ENCODE assay signal across 8 mouse cellular contexts in the genomic region with DNA sequence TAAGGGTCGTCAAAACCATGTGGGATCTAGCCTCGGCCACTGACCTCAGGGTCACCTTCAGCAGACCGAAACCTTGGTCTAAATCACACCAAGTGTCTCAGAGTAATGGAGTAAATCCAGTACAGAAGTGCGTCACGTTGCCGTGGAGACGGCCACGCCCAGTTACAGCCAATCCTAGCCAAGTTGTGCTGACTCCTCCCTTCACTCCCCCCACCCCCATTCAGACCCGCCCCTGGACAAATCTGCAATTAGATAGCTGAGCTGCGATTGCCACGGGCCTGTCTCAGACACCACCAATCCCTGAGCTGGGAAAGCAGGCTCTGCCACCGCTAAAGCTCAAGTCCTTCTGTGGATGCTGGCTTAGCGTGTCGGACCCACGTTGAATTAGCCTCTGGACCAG. TPM values are rescaled to one million over a fixed set of nuclear protein-coding genes. Genes with fewer than 3 reads are reported as not detected.
DNase-seq lines count a peak whose midpoint lies in the region; ATAC-seq lines count a peak whose summit lies in the region.

Gene Ankmy1 (minus strand): TSS at position 121 of the 400 bp plus-strand sequence.

- no peak within 1 kb of the TSS for H3K27ac ChIP-seq in heart, embryonic 16.5 days (ENCODE audit: low read length)
- H3K27ac ChIP-seq in liver, embryonic 16.5 days (ENCODE audit: low read length), result no peak within 1 kb of the TSS
- no peak within 1 kb of the TSS for H3K27ac ChIP-seq in neural tube, embryonic 13.5 days (replicated peaks)

- peaks cover 7% of the 10 kb centered on the region for H3K4me1 ChIP-seq in heart, embryonic 16.5 days (ENCODE audit: control insufficient read depth, insufficient read depth, low read length)
- peaks cover 7% of the 10 kb centered on the region for H3K4me1 ChIP-seq in liver, embryonic 16.5 days (ENCODE audit: control insufficient read depth, low read depth, low read length)
- H3K4me1 ChIP-seq in neural tube, embryonic 13.5 days (replicated peaks), result peaks cover 21% of the 10 kb centered on the region

- peaks cover 6% of the 10 kb centered on the region for H3K27me3 ChIP-seq in heart, embryonic 16.5 days (ENCODE audit: control insufficient read depth, insufficient read depth, low read length)
- H3K27me3 ChIP-seq in liver, embryonic 16.5 days (ENCODE audit: control insufficient read depth, insufficient read depth, low read depth, low read length), result peaks cover 9% of the 10 kb centered on the region
- H3K27me3 ChIP-seq in neural tube, embryonic 13.5 days, result peaks cover 10% of the 10 kb centered on the region

- WGBS in heart, embryonic 16.5 days, result 4% methylated on average over 15 of the region's 15 CpGs
- WGBS in liver, embryonic 16.5 days (ENCODE audit: insufficient replicate concordance), result 2% methylated on average over 15 of the region's 15 CpGs
- WGBS in neural tube, embryonic 13.5 days, result under 1% methylated on average over 15 of the region's 15 CpGs

- H3K36me3 ChIP-seq in heart, embryonic 16.5 days (ENCODE audit: control insufficient read depth, insufficient read depth), result no peaks in the 10 kb centered on the region
- H3K36me3 ChIP-seq in liver, embryonic 16.5 days (ENCODE audit: control insufficient read depth, insufficient read depth), result no peaks in the 10 kb centered on the region
- no peaks in the 10 kb centered on the region for H3K36me3 ChIP-seq in neural tube, embryonic 13.5 days

- peak; percentile 58 to 64 for DNase-seq in cerebellum, postnatal 10 days
- no peak for DNase-seq in cerebellum, adult 9-11 months
- peak; percentile 75 for DNase-seq in brain, adult 2 months (ENCODE audit: low read depth, low spot score)
- peak; percentile 80 for DNase-seq in kidney, postnatal 14 days

- H3K9me3 ChIP-seq in heart, embryonic 16.5 days (replicated peaks; ENCODE audit: control insufficient read depth, low read length), result no peaks in the 10 kb centered on the region
- no peaks in the 10 kb centered on the region for H3K9me3 ChIP-seq in liver, embryonic 16.5 days (replicated peaks; ENCODE audit: control insufficient read depth, low read length)
- H3K9me3 ChIP-seq in neural tube, embryonic 13.5 days, result no peaks in the 10 kb centered on the region

- no peak for ATAC-seq in heart, embryonic 16.5 days (replicated peaks; ENCODE audit: extremely low read depth, insufficient read depth, low FRiP score)
- no peak for ATAC-seq in liver, embryonic 16.5 days (ENCODE audit: low read depth)
- ATAC-seq in neural tube, embryonic 13.5 days (ENCODE audit: low read depth), result peak; percentile 16; the same call in 1 of the 2 replicates
- no peak for ATAC-seq in cerebellum, adult (ENCODE audit: insufficient number of reproducible peaks, low FRiP score, low TSS enrichment)

- H3K9ac ChIP-seq in heart, embryonic 16.5 days (ENCODE audit: low read length), result no peak within 1 kb of the TSS
- H3K9ac ChIP-seq in liver, embryonic 16.5 days (ENCODE audit: low read depth, low read length), result no peak within 1 kb of the TSS
- H3K9ac ChIP-seq in neural tube, embryonic 13.5 days, result peak within 1 kb of the TSS; percentile 41; the same call in 1 of the 2 replicates

- peak within 1 kb of the TSS; percentile 55 for H3K4me2 ChIP-seq in heart, embryonic 16.5 days (ENCODE audit: low read depth, low read length)
- H3K4me2 ChIP-seq in liver, embryonic 16.5 days (ENCODE audit: low read depth, low read length), result peak within 1 kb of the TSS; percentile 44
- peak within 1 kb of the TSS; percentile 48 for H3K4me2 ChIP-seq in neural tube, embryonic 13.5 days

- peak within 1 kb of the TSS; percentile 9; the same call in 1 of the 2 replicates for H3K4me3 ChIP-seq in heart, embryonic 16.5 days (ENCODE audit: low read length)
- 0 out of 2 replicates have a peak within 1 kb of the TSS, but pooled peaks have one; percentile 19 for H3K4me3 ChIP-seq in liver, embryonic 16.5 days (ENCODE audit: low read depth, low read length)
- H3K4me3 ChIP-seq in neural tube, embryonic 13.5 days, result peak within 1 kb of the TSS; percentile 18

RNA-seq across cellular contexts. Expression of gene Ankmy1, which starts in this region (rescaled TPM):
- 0.44 and 0.67 TPM in 2 replicates for polyA plus RNA-seq in heart, embryonic 16.5 days (2015; fragmentation: Nextera tagmentation; extraction: Ambion mirVana)
- 0.05 TPM in 1 of 2 replicates, not detected in the other for polyA plus RNA-seq in liver, embryonic 16.5 days (2015; fragmentation: Nextera tagmentation; extraction: Ambion mirVana)
- 0.70 and 0.74 TPM in 2 replicates for polyA plus RNA-seq in neural tube, embryonic 13.5 days (2015; fragmentation: Nextera tagmentation; extraction: Ambion mirVana)

Comparison
In these comparisons a context has a peak if more than half of its experiments do, and no peak if none do; other contexts are left out.
1. Peak in ATAC-seq, H3K4me3 ChIP-seq, H3K9ac ChIP-seq and H3K4me2 ChIP-seq in neural tube, embryonic 13.5 days; RNA of the gene not detected or under 1 TPM.